Mouse (Mus musculus): ENCODE measurements around the gene Jph2.

Gene Jph2

DNA sequence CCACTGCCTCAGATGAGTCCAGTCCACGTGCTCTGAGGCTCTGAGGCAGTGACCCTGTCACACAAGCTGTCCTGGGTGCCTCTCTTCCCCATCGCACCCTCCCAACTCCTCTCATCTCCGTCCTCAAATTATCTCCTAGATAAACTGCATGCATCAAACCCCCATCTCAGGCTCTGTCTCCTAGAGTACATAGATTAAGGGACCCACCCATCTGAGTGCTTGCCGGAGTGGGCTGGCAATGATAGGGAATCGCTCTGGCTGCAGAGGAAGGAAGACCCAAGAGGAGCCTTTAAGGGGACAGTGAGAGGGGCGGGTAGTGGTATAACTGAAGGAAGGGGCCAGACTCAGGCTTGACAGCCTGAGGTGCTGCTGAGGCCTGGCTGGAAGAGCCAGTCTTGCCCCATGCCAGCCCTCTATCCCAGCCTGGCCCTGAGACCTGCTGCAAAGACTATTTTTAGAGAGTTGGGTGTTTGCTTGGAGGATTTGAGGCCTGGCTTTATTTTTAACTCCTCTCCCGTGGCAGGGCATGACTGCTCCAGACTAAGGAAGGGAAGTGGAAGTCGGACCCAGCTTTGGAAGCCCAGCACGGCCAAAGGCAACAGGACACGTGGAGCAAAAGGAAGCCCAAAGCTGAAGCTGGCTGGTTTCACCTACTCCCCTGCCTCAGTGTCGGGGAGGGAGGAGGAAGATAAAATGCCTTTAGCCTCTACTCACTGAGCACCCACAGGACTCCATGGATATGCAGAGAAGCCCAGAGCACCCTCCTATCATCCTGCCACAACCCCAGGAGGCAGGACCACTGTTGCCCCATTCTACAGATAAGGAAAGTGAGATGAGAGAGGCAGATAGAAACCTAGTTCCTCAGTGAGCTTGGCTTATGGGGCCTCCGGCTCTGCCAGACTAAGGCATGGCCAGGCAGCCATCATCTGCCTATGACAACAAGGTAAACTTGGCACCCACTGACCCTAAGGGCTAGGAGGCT lies 34.6 kb downstream of the Jph2 start:
- no peak for DNase-seq (ENCODE audit: low read depth, low spot score)

DNA sequence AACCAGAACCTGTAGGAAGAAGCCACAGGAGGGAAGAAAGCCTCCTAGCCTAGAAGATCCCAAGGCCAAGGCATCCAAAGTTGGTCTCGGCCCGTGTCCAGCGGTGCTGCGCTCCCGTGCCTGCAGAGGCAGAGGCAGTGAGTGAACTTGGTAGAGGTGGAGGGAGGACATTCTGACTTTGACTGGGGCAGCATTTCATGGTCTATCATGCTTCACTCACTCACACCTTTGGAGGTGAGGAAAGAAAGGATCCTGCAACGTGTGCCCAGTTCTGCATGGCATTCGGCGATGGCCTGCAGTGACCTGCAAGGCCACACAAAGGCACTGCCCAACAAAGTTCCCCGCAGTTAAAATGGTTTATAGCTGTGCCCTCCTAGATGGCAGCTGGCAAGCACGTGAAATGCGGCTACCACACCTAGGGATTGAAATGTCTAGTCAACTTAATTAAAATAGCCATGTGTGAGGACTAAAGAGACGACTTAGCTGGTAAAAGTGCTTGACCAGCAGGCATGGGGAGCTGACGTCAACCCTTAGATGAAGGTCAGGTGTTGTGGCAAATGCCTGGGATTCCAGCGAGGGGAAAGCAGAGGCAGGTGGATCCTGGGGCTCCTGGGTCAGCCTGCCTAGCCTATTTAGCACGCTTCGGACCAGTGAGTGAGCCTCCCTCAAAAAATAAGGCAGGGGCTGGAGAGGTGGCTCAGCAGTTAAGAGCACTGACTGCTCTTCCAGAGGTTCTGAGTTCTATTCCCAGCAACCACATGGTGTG lies 36.8 kb downstream of the Jph2 start:
- no peak for DNase-seq (ENCODE audit: low read depth, low spot score)

DNA sequence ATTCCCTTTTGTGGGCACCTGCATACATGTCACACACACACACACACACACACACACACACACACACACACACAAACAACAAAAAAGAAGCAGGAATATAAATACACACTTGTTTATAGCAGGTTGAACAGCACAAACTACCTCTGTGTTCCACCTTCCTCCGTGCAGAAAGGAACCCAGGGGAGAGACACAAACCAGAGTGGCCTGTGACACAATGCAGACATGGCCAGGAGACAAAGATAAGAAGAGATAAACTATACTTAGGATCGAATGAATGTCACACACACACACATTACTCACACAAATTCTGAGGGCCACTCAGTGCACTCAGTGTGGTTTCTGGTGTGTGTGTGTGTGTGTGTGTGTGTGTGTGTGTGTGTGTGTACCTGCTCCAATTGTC lies 38.5 kb downstream of the Jph2 start:
- DNase-seq (ENCODE audit: low read depth, low spot score), result no peak

DNA sequence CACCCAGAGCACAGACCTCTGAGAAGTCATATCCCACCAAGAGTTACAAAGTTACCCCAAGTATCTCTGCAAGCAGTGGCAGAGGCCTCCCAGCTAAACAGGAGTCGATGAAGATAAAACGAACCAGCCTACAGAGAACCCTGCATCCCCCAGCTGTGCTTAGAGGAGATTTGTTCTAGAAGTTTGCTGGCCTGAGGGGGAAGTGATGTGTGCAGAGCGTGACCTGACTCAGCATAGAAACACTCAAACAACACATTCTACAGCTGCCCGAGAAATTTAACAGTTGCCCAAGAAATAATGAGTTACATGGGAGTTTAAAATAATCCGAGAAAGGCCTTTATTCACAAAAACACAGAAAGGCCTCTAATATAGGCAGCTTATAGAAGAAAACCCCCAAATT lies 39.1 kb downstream of the Jph2 start:
- no peak for DNase-seq (ENCODE audit: low read depth, low spot score)

GRCm38 (mm10) chr2:163356113-163356840 lies 41.5 kb downstream of the Jph2 start:
- no peak for DNase-seq (ENCODE audit: low read depth, low spot score)

DNA sequence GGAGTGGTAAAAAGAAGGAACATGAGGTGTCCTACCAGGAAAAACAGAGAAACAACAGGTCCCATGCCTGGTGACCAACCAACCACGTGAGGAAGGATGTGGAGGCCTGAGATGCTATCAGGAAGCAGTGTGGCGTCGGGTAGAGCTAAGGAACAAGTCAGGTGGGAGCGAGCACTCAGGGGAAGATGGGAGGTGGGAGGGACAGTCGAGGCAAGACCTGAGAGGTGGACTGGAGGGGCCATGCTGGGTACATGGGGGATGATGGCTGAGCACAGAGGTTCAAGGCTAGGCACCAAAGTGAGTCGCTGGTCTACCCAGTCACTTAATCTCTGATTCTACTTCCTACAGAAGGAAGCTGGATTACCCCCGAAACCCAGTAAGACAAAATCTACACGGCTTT lies 42.1 kb downstream of the Jph2 start:
- no peak for DNase-seq (ENCODE audit: low read depth, low spot score)

DNA sequence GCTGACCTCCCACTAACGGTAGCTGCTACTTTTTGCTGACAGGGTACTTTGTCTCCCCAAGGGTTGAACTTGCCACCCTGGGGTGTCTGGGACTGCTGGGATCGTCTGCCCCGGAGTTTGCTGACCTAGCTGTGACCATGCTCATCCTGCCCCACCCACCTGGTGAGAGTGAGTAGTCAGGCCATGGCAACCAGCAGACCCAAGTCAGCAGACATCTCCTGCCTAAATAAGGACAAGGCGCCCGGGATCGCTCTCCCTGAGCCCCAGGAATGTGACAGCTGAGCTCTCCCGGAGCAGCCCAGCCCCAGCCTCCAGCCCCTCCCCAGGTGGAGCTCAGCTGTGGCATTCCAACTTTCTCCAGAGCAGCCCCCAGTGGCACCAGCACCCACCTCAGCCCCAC lies 44.1 kb downstream of the Jph2 start:
- no peak for DNase-seq (ENCODE audit: low read depth, low spot score)

GRCm38 (mm10) chr2:163350443-163350842 lies 47.4 kb downstream of the Jph2 start:
- peak; percentile 34 for DNase-seq (ENCODE audit: low read depth, low spot score)

GRCm38 (mm10) chr2:163349411-163349810 lies 48.4 kb downstream of the Jph2 start:
- no peak for DNase-seq (ENCODE audit: low read depth, low spot score)

GRCm38 (mm10) chr2:163348677-163349076 lies 49.1 kb downstream of the Jph2 start:
- DNase-seq (ENCODE audit: low read depth, low spot score), result no peak

DNA sequence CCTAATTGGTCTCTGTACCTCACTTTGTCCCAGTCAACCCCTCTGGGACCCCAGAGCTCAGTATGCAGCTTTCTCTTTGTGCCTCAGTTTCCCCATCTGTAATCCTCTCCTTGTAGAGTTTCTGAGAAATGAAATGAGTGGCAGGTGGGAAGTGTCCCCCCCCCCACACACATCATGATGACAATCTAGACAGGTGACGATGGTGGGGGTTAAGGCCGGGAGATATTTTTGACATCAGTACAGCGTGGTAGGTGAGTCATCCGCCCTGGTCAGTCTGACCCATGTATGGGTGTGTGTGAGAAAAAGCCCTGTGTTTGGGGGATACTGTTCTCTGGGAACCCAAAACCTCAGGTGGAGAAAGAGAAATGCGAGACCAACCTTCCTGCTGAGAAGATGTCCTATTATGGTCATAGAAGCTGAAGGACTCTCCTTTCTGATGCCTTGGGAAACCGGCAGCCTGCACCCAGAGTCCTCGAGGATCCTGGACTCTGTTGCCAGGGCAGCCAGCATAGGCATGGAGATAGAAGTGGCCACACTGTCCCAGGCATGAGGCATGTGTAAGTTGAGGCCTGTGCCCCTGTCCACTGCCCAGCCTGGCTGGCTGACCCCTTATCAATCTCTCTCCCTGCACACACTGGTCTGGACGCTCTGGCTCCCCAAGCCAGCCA lies 50.1 kb downstream of the Jph2 start:
- DNase-seq (ENCODE audit: low read depth, low spot score), result no peak

DNA sequence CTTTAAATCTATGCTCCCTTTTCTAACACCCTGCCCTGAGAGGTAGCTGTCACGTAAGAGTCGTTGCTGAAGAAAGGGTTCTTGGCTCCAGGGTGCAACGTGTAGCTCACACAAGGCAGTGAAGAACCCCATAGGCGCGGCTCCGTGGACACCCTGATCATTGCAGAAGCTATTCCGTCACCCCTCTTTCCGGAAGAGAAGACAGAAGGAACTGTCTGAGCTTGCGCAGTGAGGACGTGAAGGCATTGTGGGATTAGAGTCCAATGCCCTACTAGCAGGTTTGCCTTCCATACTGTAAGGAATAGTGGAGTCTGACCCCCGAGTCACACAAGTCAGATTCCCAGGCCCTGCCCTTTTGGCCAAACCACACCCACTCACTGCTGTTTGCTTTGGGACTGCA lies 51.3 kb downstream of the Jph2 start:
- no peak for DNase-seq (ENCODE audit: low read depth, low spot score)

GRCm38 (mm10) chr2:163344976-163345660 lies 52.7 kb downstream of the Jph2 start:
- no peak for DNase-seq (ENCODE audit: low read depth, low spot score)

DNA sequence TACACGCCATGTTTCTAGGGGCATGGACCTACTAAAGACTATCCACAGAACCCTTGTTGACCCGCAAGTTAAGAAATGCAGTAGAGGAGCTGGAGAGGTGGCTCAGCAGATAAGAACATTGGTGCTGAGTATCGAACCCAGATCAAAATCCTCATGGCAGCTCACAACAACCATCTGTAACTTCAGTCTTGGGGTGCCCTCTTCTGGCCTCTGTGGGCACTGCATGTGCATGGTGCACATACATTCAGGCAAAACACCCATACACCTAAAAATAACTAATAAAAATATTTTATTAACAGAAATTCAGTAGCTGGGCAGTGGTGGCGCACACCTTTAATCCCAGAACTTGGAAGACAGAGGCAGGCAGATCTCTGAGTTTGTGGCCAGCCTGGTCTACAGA lies 54.1 kb downstream of the Jph2 start:
- peak; percentile 56 for DNase-seq (ENCODE audit: low read depth, low spot score)

GRCm38 (mm10) chr2:163340263-163340662 lies 57.5 kb downstream of the Jph2 start:
- peak; percentile 59 for DNase-seq (ENCODE audit: low read depth, low spot score)

- no peak for DNase-seq (ENCODE audit: low read depth, low spot score)
These were observed 65.3 kb downstream of the Jph2 start for GRCm38 (mm10) chr2:163332368-163333055.

DNA sequence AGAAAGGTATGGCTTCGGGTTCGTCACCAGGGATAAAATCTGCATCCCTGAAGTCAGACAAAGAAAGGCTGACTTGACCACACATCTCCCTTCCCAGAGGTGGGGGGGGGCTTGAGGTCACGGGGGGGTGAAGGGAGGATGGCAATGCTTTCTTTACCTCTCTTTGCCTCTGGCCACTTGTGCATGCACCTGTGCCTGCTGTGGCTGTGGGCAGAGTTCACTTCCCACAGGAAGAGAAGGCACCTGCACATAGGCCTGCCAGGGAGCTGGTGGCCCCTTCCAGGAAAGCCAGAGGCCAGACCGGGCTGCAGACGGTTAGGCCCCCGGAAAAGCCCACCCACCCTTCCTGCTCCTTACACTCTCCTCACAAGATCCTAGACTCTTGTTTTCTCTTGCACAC lies 66.4 kb downstream of the Jph2 start:
- no peak for DNase-seq (ENCODE audit: low read depth, low spot score)

- DNase-seq (ENCODE audit: low read depth, low spot score), result peak; percentile 79
These were observed 67.1 kb downstream of the Jph2 start for GRCm38 (mm10) chr2:163330742-163331141.

DNA sequence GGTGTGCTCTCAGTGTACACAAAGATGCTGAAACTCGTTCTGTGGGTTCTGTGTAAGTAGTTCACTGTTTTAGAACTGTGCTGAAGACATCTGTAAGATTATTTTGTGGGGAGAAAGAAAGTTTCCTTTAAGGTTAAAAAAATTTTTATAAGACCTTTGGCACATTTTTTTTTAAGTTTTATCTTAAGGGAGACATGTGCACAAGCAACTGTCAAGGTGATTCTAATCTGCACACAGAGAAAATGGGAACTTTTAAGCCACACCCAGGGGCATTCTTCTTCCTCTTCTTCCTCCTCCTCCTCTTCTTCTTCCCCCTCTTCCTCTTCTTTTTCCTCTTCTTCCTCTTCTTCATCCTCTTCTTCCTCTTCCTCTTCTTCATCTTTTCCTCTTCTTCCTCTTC lies 74.6 kb downstream of the Jph2 start:
- no peak for DNase-seq (ENCODE audit: low read depth, low spot score)

GRCm38 (mm10) chr2:163318777-163319176 lies 79.0 kb downstream of the Jph2 start:
- peak; percentile 27 for DNase-seq (ENCODE audit: low read depth, low spot score)

All from CD4-positive, CD25-positive, alpha-beta regulatory T cell, adult 2 months (primary cell).